24 mouse cellular contexts compared by ENCODE assay signal in the genomic region with DNA sequence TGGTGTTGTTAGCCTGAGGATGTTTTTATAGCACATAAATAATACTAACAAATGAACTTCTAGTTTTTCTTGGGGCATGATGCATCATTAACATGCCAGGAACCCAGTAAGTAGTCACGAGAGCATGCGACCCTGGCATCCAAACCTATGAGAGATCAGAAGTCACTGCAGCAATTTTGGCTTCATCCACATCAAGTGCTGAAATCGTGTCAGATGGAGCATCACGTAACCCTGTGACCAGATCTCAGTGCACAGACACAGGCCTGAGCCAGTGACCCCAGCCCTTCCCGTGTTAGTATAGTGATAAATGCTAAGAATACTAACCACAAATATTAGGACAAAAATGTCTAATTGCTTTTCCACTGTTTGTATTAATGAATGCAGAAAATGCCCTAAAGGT. TPM values are rescaled to one million over a fixed set of nuclear protein-coding genes. Genes with fewer than 3 reads are reported as not detected.
DNase-seq lines count a peak whose midpoint lies in the region; ATAC-seq and TF ChIP-seq lines count a peak whose summit lies in the region.
"Had no signal": no experiment of that assay in that cellular context is flagged by ENCODE, and none has a peak within 500 bp of the region (broad histone marks: within the 10 kb centered on the region; RNA-seq: fewer than 3 reads in every experiment).

No protein-coding gene starts in this region.

- TF ChIP-seq CTCF in Patski (IDR thresholded peaks at IDR 0.05), result no peak

- H3K27ac ChIP-seq in heart, embryonic 10.5 days, result no peak overlapping the region
- no peak overlapping the region for H3K27ac ChIP-seq in midbrain, embryonic 11.5 days (ENCODE audit: low read depth, low read length)
- H3K27ac ChIP-seq in midbrain, embryonic 14.5 days (replicated peaks; ENCODE audit: low read depth, low read length), result no peak overlapping the region

- H3K4me1 ChIP-seq in heart, embryonic 10.5 days, result no peaks in the 10 kb centered on the region
- H3K4me1 ChIP-seq in midbrain, embryonic 11.5 days (ENCODE audit: control insufficient read depth, insufficient read depth, low read length), result no peaks in the 10 kb centered on the region
- no peaks in the 10 kb centered on the region for H3K4me1 ChIP-seq in midbrain, embryonic 14.5 days (ENCODE audit: control insufficient read depth, insufficient read depth, low read length)

- H3K36me3 ChIP-seq in heart, embryonic 10.5 days, result no peaks in the 10 kb centered on the region
- H3K36me3 ChIP-seq in midbrain, embryonic 11.5 days (ENCODE audit: control insufficient read depth, insufficient read depth, low read length), result no peaks in the 10 kb centered on the region
- H3K36me3 ChIP-seq in midbrain, embryonic 14.5 days (ENCODE audit: control insufficient read depth, insufficient read depth, low read length), result no peaks in the 10 kb centered on the region
- H3K36me3 ChIP-seq: G1E had no signal

- H3K4me2 ChIP-seq in midbrain, embryonic 11.5 days, result no peak overlapping the region
- no peak overlapping the region for H3K4me2 ChIP-seq in midbrain, embryonic 14.5 days (ENCODE audit: low read length)

- WGBS in heart, embryonic 10.5 days, result 85% methylated on average over 5 of the region's 5 CpGs
- WGBS in midbrain, embryonic 11.5 days, result 87% methylated on average over 5 of the region's 5 CpGs
- WGBS in midbrain, embryonic 14.5 days, result 93% methylated on average over 5 of the region's 5 CpGs

- no peaks in the 10 kb centered on the region for H3K27me3 ChIP-seq in heart, embryonic 10.5 days (ENCODE audit: insufficient read depth, poor library complexity, severe bottlenecking)
- no peaks in the 10 kb centered on the region for H3K27me3 ChIP-seq in midbrain, embryonic 11.5 days (ENCODE audit: control insufficient read depth, insufficient read depth, low read length)
- no peaks in the 10 kb centered on the region for H3K27me3 ChIP-seq in midbrain, embryonic 14.5 days (ENCODE audit: control insufficient read depth, insufficient read depth, low read length)
- no peaks in the 10 kb centered on the region for H3K27me3 ChIP-seq in Patski
- H3K27me3 ChIP-seq: CH12.LX had no signal

- POLR2A ChIA-PET in Patski (lab: Charles Lee), result no interaction called here

- no peak overlapping the region for H3K9ac ChIP-seq in midbrain, embryonic 11.5 days (ENCODE audit: low read length)
- no peak overlapping the region for H3K9ac ChIP-seq in midbrain, embryonic 14.5 days (replicated peaks; ENCODE audit: low read length)

- CTCF ChIA-PET in Patski (lab: Charles Lee), result no interaction called here

- no peak for ATAC-seq in midbrain, embryonic 11.5 days (ENCODE audit: low FRiP score)
- no peak for ATAC-seq in midbrain, embryonic 14.5 days (ENCODE audit: low FRiP score, low TSS enrichment)
- peak; percentile 51 for ATAC-seq in Patski
- ATAC-seq: activated CD4-positive, CD25-positive, alpha-beta regulatory T cell, adult 4 months; CD4-positive, CD25-positive, alpha-beta regulatory T cell, adult 4 months had no signal

- in situ Hi-C loops in Patski (cut with MboI; ENCODE audit: low pct_unique_long_range_greater_than_20kb), result no loop called here

- peak; percentile 71 for DNase-seq in heart, adult 11 months
- DNase-seq in heart, embryonic 10.5 days (ENCODE audit: low spot score), result no peak
- DNase-seq in midbrain, embryonic 11.5 days (ENCODE audit: low spot score, missing footprints), result peak; percentile 2
- DNase-seq in midbrain, embryonic 14.5 days, result no peak
- peak; percentile 5 for DNase-seq in Muller cell, postnatal 12 days (ENCODE audit: inconsistent ontology term)
- DNase-seq in Patski (ENCODE audit: low read depth, low spot score) (peak; percentile 25), MN1 (ENCODE audit: low spot score) (no peak)
- DNase-seq in left cerebral cortex, postnatal 4 days, result no peak
- DNase-seq: adrenal gland, adult 2 months; adrenal gland, adult 8-10 months; adrenal gland, postnatal 10 days; adrenal gland, postnatal 14 days; adrenal gland, postnatal 25 days; adrenal gland, postnatal 36 days; B cell, adult 2 months; cerebellum, adult 11 months; cerebellum, adult 11-12 months; cerebellum, adult 18-20 months; cerebellum, adult 2 months; cerebellum, adult 8-10 months had no signal

- no peaks in the 10 kb centered on the region for H3K9me3 ChIP-seq in heart, embryonic 10.5 days
- H3K9me3 ChIP-seq in midbrain, embryonic 11.5 days (ENCODE audit: control insufficient read depth, low read length), result no peaks in the 10 kb centered on the region
- no peaks in the 10 kb centered on the region for H3K9me3 ChIP-seq in midbrain, embryonic 14.5 days (ENCODE audit: control insufficient read depth, low read length)

- H3K4me3 ChIP-seq in heart, embryonic 10.5 days, result no peak overlapping the region
- no peak overlapping the region for H3K4me3 ChIP-seq in midbrain, embryonic 11.5 days (ENCODE audit: low read depth, low read length)
- no peak overlapping the region for H3K4me3 ChIP-seq in midbrain, embryonic 14.5 days (replicated peaks; ENCODE audit: low read depth, low read length)

- intact Hi-C loops in left cerebral cortex, postnatal 4 days (cut with DNase I), result no loop called here

RNA-seq across cellular contexts. Expression of a gene that starts 58.8 kb away (rescaled TPM):
- 13.6 and 17.1 TPM in 2 replicates for polyA plus RNA-seq in heart, embryonic 10.5 days (2016; fragmentation: Nextera tagmentation; extraction: Ambion mirVana)
- polyA plus RNA-seq in midbrain, embryonic 11.5 days (2014; fragmentation: Nextera tagmentation; extraction: Ambion mirVana), result 23.0 and 28.9 TPM in 2 replicates
- 24.5 and 29.7 TPM in 2 replicates for polyA plus RNA-seq in midbrain, embryonic 14.5 days (2014; fragmentation: Nextera tagmentation; extraction: Ambion mirVana)
- polyA plus RNA-seq in Patski (2021), result 0.26 TPM
- total RNA-seq in left cerebral cortex, postnatal 4 days (2021), result 100 to 1,000 TPM; 138 to 165 TPM
- polyA plus RNA-seq: G1E had no signal

Comparison
In these comparisons a context has a peak if more than half of its experiments do, and no peak if none do; other contexts are left out.
1. DNase-seq: peak in heart, adult 11 months (single experiment), midbrain, embryonic 11.5 days (single experiment), Muller cell, postnatal 12 days (single experiment) and Patski (single experiment); none in heart, embryonic 10.5 days (single experiment), midbrain, embryonic 14.5 days (single experiment), MN1 (single experiment) and left cerebral cortex, postnatal 4 days (single experiment).
2. RNA of a gene that starts 58.8 kb away (polyA plus RNA-seq): 24.5 to 29.7 TPM in midbrain, embryonic 14.5 days, 23.0 to 28.9 TPM in midbrain, embryonic 11.5 days and 13.6 to 17.1 TPM in heart, embryonic 10.5 days; 0.26 TPM in Patski (single experiment); every median in the first group is over 10 times any median in the second.